In the genomic region with DNA sequence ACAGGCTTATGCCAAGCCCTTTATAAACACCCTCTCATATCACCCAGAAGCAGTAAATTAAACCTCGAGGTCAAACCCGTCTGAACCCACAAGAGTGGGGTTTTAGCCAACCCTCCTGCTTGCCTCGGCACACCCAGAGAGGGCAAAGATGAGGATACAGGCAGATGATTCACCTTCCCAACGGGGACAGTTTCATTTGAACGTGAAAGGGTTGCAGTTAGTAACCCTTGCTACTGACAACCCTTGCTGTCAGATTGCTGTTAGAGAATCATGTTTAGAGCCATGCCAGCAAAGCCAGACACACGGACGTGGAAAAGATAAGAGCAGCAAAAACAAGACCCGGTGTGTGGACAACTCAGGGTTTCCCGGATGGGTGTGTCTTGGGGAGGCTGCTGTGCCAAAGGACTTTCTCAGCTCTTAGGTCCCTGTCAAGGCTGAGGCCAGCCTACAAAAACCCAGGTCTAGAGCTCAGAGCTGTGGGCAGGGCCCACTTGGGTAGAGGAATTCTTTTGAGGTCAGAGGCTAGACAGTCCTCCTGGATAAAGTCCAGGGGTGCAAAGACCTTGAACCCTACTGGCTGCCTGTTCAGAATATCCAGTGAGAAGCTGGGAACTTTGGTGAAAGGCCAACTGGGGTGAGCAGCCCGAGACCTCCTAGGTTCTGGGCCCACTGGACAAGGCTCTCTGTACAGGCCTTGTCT, we compare ENCODE assay signal across 14 mouse cellular contexts. TPM values are rescaled to one million over a fixed set of nuclear protein-coding genes. Genes with fewer than 3 reads are reported as not detected.
DNase-seq lines count a peak whose midpoint lies in the region; ATAC-seq lines count a peak whose summit lies in the region.
"Had no signal": no experiment of that assay in that cellular context is flagged by ENCODE, and none has a peak within 500 bp of the region (broad histone marks: within the 10 kb centered on the region; RNA-seq: fewer than 3 reads in every experiment).

No protein-coding gene starts in this region.

- no peaks in the 10 kb centered on the region; the same call in 1 of the 2 replicates for H3K4me1 ChIP-seq in liver, embryonic 16.5 days (ENCODE audit: control insufficient read depth, low read depth, low read length)
- no peaks in the 10 kb centered on the region for H3K4me1 ChIP-seq in liver, embryonic 12.5 days
- peaks cover 40% of the 10 kb centered on the region for H3K4me1 ChIP-seq in brown adipose tissue, adult 24 weeks (ENCODE audit: control insufficient read depth, insufficient read depth, insufficient read length, low read length)
- peaks cover 11% of the 10 kb centered on the region; the same call in 1 of the 2 replicates for H3K4me1 ChIP-seq in kidney, embryonic 16.5 days (ENCODE audit: insufficient read depth, low read length)
- H3K4me1 ChIP-seq: hindbrain, embryonic 12.5 days had no signal

- no peak overlapping the region for H3K4me2 ChIP-seq in liver, embryonic 16.5 days (ENCODE audit: low read depth, low read length)
- no peak overlapping the region for H3K4me2 ChIP-seq in liver, embryonic 12.5 days
- H3K4me2 ChIP-seq in kidney, embryonic 16.5 days (replicated peaks; ENCODE audit: low read depth, low read length), result no peak overlapping the region
- H3K4me2 ChIP-seq: hindbrain, embryonic 12.5 days; limb, embryonic 13.5 days had no signal

- H3K27ac ChIP-seq in liver, embryonic 16.5 days (ENCODE audit: low read length), result no peak overlapping the region
- no peak overlapping the region for H3K27ac ChIP-seq in liver, embryonic 12.5 days
- peak overlapping the region; percentile 73 for H3K27ac ChIP-seq in brown adipose tissue, adult 24 weeks (replicated peaks; ENCODE audit: low read depth, low read length)
- no peak overlapping the region for H3K27ac ChIP-seq in kidney, embryonic 16.5 days (ENCODE audit: low read length)
- H3K27ac ChIP-seq: hindbrain, embryonic 12.5 days; limb, embryonic 13.5 days had no signal

- no peaks in the 10 kb centered on the region for H3K36me3 ChIP-seq in liver, embryonic 16.5 days (ENCODE audit: control insufficient read depth, insufficient read depth)
- H3K36me3 ChIP-seq in liver, embryonic 12.5 days, result no peaks in the 10 kb centered on the region
- H3K36me3 ChIP-seq in kidney, embryonic 16.5 days (ENCODE audit: insufficient read depth, low read length), result no peaks in the 10 kb centered on the region
- H3K36me3 ChIP-seq: hindbrain, embryonic 12.5 days; limb, embryonic 13.5 days had no signal

- 48% methylated on average over 10 of the region's 10 CpGs for WGBS in liver, embryonic 16.5 days (ENCODE audit: insufficient replicate concordance)
- WGBS in liver, embryonic 12.5 days (ENCODE audit: insufficient replicate concordance), result 49% methylated on average over 10 of the region's 10 CpGs
- 58% methylated on average over 10 of the region's 10 CpGs for WGBS in kidney, embryonic 16.5 days

- H3K9ac ChIP-seq in liver, embryonic 16.5 days (ENCODE audit: low read depth, low read length), result no peak overlapping the region
- H3K9ac ChIP-seq in liver, embryonic 12.5 days, result no peak overlapping the region
- H3K9ac ChIP-seq in kidney, embryonic 16.5 days (replicated peaks; ENCODE audit: low read length), result no peak overlapping the region
- H3K9ac ChIP-seq: hindbrain, embryonic 12.5 days; limb, embryonic 13.5 days had no signal

- ATAC-seq in liver, embryonic 16.5 days (ENCODE audit: low read depth), result peak; percentile 46
- ATAC-seq in liver, embryonic 12.5 days, result no peak
- 0 out of 2 replicates have a peak, but pooled peaks have one; percentile 15 for ATAC-seq in kidney, embryonic 16.5 days (ENCODE audit: low FRiP score, low TSS enrichment)
- ATAC-seq: activated CD4-positive, CD25-positive, alpha-beta regulatory T cell, adult 4 months had no signal

- no peaks in the 10 kb centered on the region for H3K27me3 ChIP-seq in liver, embryonic 16.5 days (ENCODE audit: control insufficient read depth, insufficient read depth, low read depth, low read length)
- H3K27me3 ChIP-seq in liver, embryonic 12.5 days (replicated peaks), result peaks cover 8% of the 10 kb centered on the region; the same call in 1 of the 2 replicates
- no peaks in the 10 kb centered on the region for H3K27me3 ChIP-seq in kidney, embryonic 16.5 days (ENCODE audit: insufficient read depth, low read length)
- H3K27me3 ChIP-seq: hindbrain, embryonic 12.5 days; limb, embryonic 13.5 days had no signal

- no peak overlapping the region for H3K4me3 ChIP-seq in liver, embryonic 16.5 days (ENCODE audit: low read depth, low read length)
- no peak overlapping the region for H3K4me3 ChIP-seq in liver, embryonic 12.5 days
- H3K4me3 ChIP-seq in brown adipose tissue, adult 24 weeks (ENCODE audit: insufficient read depth, low read depth, low read length), result no peak overlapping the region
- no peak overlapping the region for H3K4me3 ChIP-seq in kidney, embryonic 16.5 days (ENCODE audit: low read length)
- H3K4me3 ChIP-seq: hindbrain, embryonic 12.5 days; limb, embryonic 13.5 days had no signal

- peak; percentile 44 to 55 for DNase-seq in adrenal gland, adult 18-20 months (ENCODE audit: low spot score in 2 of 2)
- DNase-seq in spleen, postnatal 14 days (ENCODE audit: low spot score in 2 of 2), result no peak
- no peak for DNase-seq in cerebellum, adult 11 months
- DNase-seq in cerebellum, postnatal 25 days, result no peak
- DNase-seq: cerebellum, adult 9-11 months had no signal

- no peaks in the 10 kb centered on the region for H3K9me3 ChIP-seq in liver, embryonic 16.5 days (replicated peaks; ENCODE audit: control insufficient read depth, low read length)
- no peaks in the 10 kb centered on the region for H3K9me3 ChIP-seq in liver, embryonic 12.5 days (replicated peaks)
- H3K9me3 ChIP-seq in kidney, embryonic 16.5 days (ENCODE audit: low read length), result no peaks in the 10 kb centered on the region
- H3K9me3 ChIP-seq: hindbrain, embryonic 12.5 days; limb, embryonic 13.5 days had no signal

RNA-seq across cellular contexts. Expression of a gene that starts 58.9 kb away (rescaled TPM):
- not detected in 2 replicates for polyA plus RNA-seq in liver, embryonic 16.5 days (2015; fragmentation: Nextera tagmentation; extraction: Ambion mirVana)
- 0.13 TPM in 1 of 2 replicates, not detected in the other for polyA plus RNA-seq in liver, embryonic 12.5 days (2016; fragmentation: Nextera tagmentation; extraction: Ambion mirVana)
- total RNA-seq in adrenal gland, adult 18-20 months (2021), result not detected
- polyA plus RNA-seq in brown adipose tissue, adult 24 weeks (2012; ENCODE audit: insufficient read depth, insufficient read length, missing spikeins), result not detected in 2 replicates
- not detected in 2 replicates for polyA plus RNA-seq in kidney, embryonic 16.5 days (2015; fragmentation: Nextera tagmentation; extraction: Ambion mirVana)
- total RNA-seq: megakaryocyte, adult 5-6 weeks had no signal
- polyA plus RNA-seq: activated CD4-positive, CD25-positive, alpha-beta regulatory T cell, adult 4 months; embryonic facial prominence, embryonic 14.5 days; hindbrain, embryonic 12.5 days; limb, embryonic 13.5 days had no signal

Comparison
In these comparisons a context has a peak if more than half of its experiments do, and no peak if none do; other contexts are left out.
1. DNase-seq: peak in adrenal gland, adult 18-20 months (2 of 2); none in spleen, postnatal 14 days (0 of 2), cerebellum, adult 11 months (single experiment) and cerebellum, postnatal 25 days (0 of 2).